23 mouse cellular contexts compared by ENCODE assay signal in genomic region chr14:30743891-30744290, GRCm38 (mm10).
"Had no signal": no experiment of that assay in that cellular context is flagged by ENCODE, and none has a peak within 500 bp of the region (broad histone marks: within the 10 kb centered on the region; RNA-seq: fewer than 3 reads in every experiment).

No protein-coding gene starts in this region.

- H3K27ac ChIP-seq: gastrocnemius, adult 2 months; heart, adult 2 months; heart, embryonic 13.5 days; heart, embryonic 15.5 days; hindbrain, embryonic 10.5 days; hindbrain, embryonic 12.5 days; hindbrain, embryonic 14.5 days; intestine, embryonic 15.5 days; layer of hippocampus, adult 2 months; left cerebral cortex, adult 2 months; limb, embryonic 10.5 days; limb, embryonic 12.5 days; liver, embryonic 13.5 days had no signal

- H3K9me3 ChIP-seq: heart, embryonic 13.5 days; heart, embryonic 15.5 days; intestine, embryonic 15.5 days; limb, embryonic 10.5 days; limb, embryonic 12.5 days; liver, embryonic 13.5 days had no signal

- H3K4me1 ChIP-seq: heart, embryonic 13.5 days; heart, embryonic 15.5 days; hindbrain, embryonic 10.5 days; hindbrain, embryonic 12.5 days; intestine, embryonic 15.5 days; limb, embryonic 10.5 days had no signal

- H3K36me3 ChIP-seq: heart, embryonic 13.5 days; heart, embryonic 15.5 days; hindbrain, embryonic 12.5 days; intestine, embryonic 15.5 days had no signal

- H3K4me3 ChIP-seq: gastrocnemius, adult 2 months; heart, adult 2 months; heart, embryonic 13.5 days; heart, embryonic 15.5 days; hindbrain, embryonic 10.5 days; hindbrain, embryonic 12.5 days; intestine, embryonic 15.5 days; layer of hippocampus, adult 2 months; left cerebral cortex, adult 2 months; limb, embryonic 10.5 days; limb, embryonic 12.5 days; liver, embryonic 13.5 days had no signal

- DNase-seq: gastrocnemius, adult 2 months; gastrocnemius, postnatal 14 days; gastrocnemius, postnatal 36 days; heart, adult 11 months; heart, adult 2 months; heart, postnatal 4 days; kidney, adult 18-20 months; kidney, adult 8-10 months; kidney, postnatal 10 days; kidney, postnatal 25 days; kidney, postnatal 4 days; liver; liver, embryonic 13.5 days had no signal

- H3K9ac ChIP-seq: heart, embryonic 13.5 days; heart, embryonic 15.5 days; hindbrain, embryonic 12.5 days; hindbrain, embryonic 14.5 days; intestine, embryonic 15.5 days; limb, embryonic 12.5 days; liver, embryonic 13.5 days had no signal

- H3K27me3 ChIP-seq: heart, embryonic 13.5 days; heart, embryonic 15.5 days; hindbrain, embryonic 12.5 days; intestine, embryonic 15.5 days; limb, embryonic 12.5 days; liver, embryonic 13.5 days had no signal
